Mouse (Mus musculus): ENCODE data around the gene Clec11a. TPM values are rescaled to one million over a fixed set of nuclear protein-coding genes. Genes with fewer than 3 reads are reported as not detected.

Gene Clec11a
- polyA plus RNA-seq, 1 experiment from 2014 or later = 3.2 TPM

DNA sequence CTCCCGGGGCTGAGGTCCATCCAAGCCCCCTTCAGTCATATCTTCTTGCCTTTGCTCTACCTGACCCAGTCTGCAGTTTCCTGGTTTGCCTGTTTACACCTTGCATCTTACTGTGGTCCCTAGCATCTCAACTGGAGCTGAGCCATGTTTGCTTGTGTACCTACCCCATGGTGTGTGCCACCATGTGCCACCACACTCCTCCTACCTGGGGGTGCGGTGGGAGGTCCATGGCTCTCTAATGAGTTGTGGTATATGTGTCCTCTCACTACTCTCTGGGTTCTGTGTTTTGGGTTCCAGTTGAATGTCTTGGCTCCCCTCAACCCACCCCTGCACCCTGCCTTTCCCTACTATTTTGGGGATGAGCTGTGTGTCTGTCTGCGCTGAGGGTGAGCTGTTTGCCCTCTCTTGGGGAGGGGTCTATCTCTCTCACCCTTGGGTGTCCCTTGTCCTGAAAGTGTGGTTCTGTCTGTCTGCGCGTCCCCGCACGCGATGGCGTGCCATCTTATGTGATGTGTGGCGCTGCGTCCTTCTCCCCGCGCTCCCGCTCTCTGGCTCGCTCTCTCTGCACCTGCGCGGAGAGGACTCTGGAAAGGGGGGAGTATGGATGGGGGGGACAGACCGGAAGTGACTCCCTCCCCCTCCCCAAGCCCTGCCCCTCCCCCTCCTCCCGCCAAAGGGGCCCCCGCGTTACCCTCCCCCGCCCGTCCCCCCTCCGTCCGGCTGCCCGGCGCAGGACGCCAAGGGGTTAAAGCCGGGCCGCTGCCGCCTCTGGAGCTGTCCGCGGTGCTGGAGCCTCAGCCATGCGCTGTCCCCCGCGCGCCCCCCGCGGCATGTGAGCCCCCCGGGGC is 28.6 kb upstream of the Clec11a start:
- peak overlapping the region; percentile 46 for H3K4me3 ChIP-seq (ENCODE audit: low read depth, low read length)
- DNase-seq (ENCODE audit: low spot score) = peak; percentile 84
- peak; percentile 56; the same call in 1 of the 2 replicates for ATAC-seq (replicated peaks; ENCODE audit: low FRiP score)
- H3K4me1 ChIP-seq (replicated peaks; ENCODE audit: control insufficient read depth, insufficient read depth, low read length) = peaks cover 6% of the 10 kb centered on the region
- peaks cover 43% of the 10 kb centered on the region for H3K27me3 ChIP-seq (ENCODE audit: control insufficient read depth, insufficient read depth, low read length)
- H3K9ac ChIP-seq (ENCODE audit: low read length) = peak overlapping the region; percentile 39
- 4% methylated on average over 21 of the region's 40 CpGs for WGBS
- no peaks in the 10 kb centered on the region for H3K36me3 ChIP-seq (ENCODE audit: control insufficient read depth, insufficient read depth, low read length)
- no peaks in the 10 kb centered on the region for H3K9me3 ChIP-seq (ENCODE audit: control insufficient read depth, low read length)
- peak overlapping the region; percentile 80 for H3K4me2 ChIP-seq (ENCODE audit: low read depth, low read length, severe bottlenecking)
- H3K27ac ChIP-seq (ENCODE audit: low read depth, low read length) = no peak overlapping the region

DNA sequence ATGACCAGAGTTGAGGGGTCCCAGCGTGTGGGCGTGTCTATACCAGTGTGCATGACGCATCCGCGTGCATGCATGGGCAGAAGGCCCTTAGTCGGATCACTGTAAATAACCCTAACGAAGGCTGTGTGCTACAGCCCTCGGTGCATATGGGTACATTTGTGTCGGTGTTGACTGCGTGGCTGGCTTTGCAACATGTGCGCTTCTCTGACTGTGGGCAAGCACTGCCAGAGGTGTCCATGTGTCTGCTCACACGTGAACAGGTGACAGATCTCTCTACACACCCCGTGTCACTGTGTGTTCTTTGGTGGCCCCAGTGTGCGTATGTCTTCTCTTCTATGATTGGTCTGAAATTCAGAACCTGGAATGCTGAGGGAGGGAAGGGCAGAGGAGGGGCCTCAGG is 27.4 kb upstream of the Clec11a start:
- peaks cover 6% of the 10 kb centered on the region for H3K4me1 ChIP-seq (replicated peaks; ENCODE audit: control insufficient read depth, insufficient read depth, low read length)
- H3K4me3 ChIP-seq (ENCODE audit: low read depth, low read length) = no peak overlapping the region
- H3K27me3 ChIP-seq (ENCODE audit: control insufficient read depth, insufficient read depth, low read length) = peaks cover 40% of the 10 kb centered on the region
- no peak overlapping the region for H3K4me2 ChIP-seq (ENCODE audit: low read depth, low read length, severe bottlenecking)
- WGBS = 77% methylated on average over 14 of the region's 14 CpGs
- H3K9me3 ChIP-seq (ENCODE audit: control insufficient read depth, low read length) = no peaks in the 10 kb centered on the region
- no peak for ATAC-seq (replicated peaks; ENCODE audit: low FRiP score)
- H3K27ac ChIP-seq (ENCODE audit: low read depth, low read length) = no peak overlapping the region
- no peaks in the 10 kb centered on the region for H3K36me3 ChIP-seq (ENCODE audit: control insufficient read depth, insufficient read depth, low read length)
- no peak overlapping the region for H3K9ac ChIP-seq (ENCODE audit: low read length)
- no peak for DNase-seq (ENCODE audit: low spot score)

DNA sequence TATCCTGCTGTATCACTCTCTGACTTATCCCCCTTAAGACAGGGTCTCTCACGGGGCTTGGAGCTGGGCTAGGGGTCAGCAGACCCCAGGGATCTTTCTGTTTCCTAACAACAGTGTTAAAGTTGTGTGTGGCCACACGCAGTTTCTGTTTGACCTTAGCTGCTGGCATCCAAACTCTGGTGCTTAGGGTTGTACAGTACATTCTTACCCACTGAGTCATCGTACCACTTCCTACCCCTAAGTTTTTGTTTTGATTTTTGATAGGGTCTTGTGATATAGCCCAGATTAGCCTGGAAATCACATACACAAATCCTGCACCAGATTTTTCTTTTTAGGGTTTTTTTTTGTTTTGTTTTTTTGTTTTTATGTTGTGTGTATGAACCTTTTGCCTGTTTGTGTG is 25.6 kb upstream of the Clec11a start:
- H3K9ac ChIP-seq (ENCODE audit: low read length) = no peak overlapping the region
- H3K4me1 ChIP-seq (replicated peaks; ENCODE audit: control insufficient read depth, insufficient read depth, low read length) = peaks cover 6% of the 10 kb centered on the region
- no peak for DNase-seq (ENCODE audit: low spot score)
- H3K4me3 ChIP-seq (ENCODE audit: low read depth, low read length) = no peak overlapping the region
- ATAC-seq (replicated peaks; ENCODE audit: low FRiP score) = no peak
- no peak overlapping the region for H3K4me2 ChIP-seq (ENCODE audit: low read depth, low read length, severe bottlenecking)
- no peaks in the 10 kb centered on the region for H3K9me3 ChIP-seq (ENCODE audit: control insufficient read depth, low read length)
- no peak overlapping the region for H3K27ac ChIP-seq (ENCODE audit: low read depth, low read length)
- H3K36me3 ChIP-seq (ENCODE audit: control insufficient read depth, insufficient read depth, low read length) = no peaks in the 10 kb centered on the region
- 74% methylated on average over 3 of the region's 3 CpGs for WGBS
- peaks cover 29% of the 10 kb centered on the region for H3K27me3 ChIP-seq (ENCODE audit: control insufficient read depth, insufficient read depth, low read length)

DNA sequence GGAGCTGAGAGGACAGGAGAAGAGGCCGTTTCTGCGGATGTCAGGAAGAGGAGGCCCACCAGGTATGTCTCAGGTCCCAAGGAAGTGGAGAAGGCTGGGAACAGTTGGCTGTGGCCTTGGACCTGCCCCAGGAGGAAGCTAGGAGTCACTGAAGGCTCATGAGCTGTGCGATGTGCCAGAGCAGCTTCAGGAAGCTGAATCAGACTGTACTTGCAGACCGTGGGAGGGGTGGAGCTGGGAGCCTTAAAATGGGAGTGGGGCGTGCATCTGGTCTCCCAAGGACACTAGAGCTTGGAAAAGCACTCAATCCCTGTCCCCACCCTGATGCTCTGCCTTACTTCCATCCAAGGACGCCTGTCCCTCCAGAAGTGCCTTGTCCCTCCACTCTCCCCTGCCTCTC is 19.9 kb upstream of the Clec11a start:
- Histone ChIP-seq H3K4me1 (replicated peaks; ENCODE audit: control insufficient read depth, insufficient read depth, low read length) (no peaks in the 10 kb centered on the region), H3K27me3 (ENCODE audit: control insufficient read depth, insufficient read depth, low read length) (no peaks in the 10 kb centered on the region), H3K9me3 (ENCODE audit: control insufficient read depth, low read length) (no peaks in the 10 kb centered on the region), H3K36me3 (ENCODE audit: control insufficient read depth, insufficient read depth, low read length) (no peaks in the 10 kb centered on the region), H3K4me3 (ENCODE audit: low read depth, low read length) (no peak overlapping the region), H3K4me2 (ENCODE audit: low read depth, low read length, severe bottlenecking) (no peak overlapping the region), H3K9ac (ENCODE audit: low read length) (no peak overlapping the region), H3K27ac (ENCODE audit: low read depth, low read length) (no peak overlapping the region)
- ATAC-seq (replicated peaks; ENCODE audit: low FRiP score) = no peak
- 73% methylated on average over 6 of the region's 6 CpGs for WGBS
- no peak for DNase-seq (ENCODE audit: low spot score)

DNA sequence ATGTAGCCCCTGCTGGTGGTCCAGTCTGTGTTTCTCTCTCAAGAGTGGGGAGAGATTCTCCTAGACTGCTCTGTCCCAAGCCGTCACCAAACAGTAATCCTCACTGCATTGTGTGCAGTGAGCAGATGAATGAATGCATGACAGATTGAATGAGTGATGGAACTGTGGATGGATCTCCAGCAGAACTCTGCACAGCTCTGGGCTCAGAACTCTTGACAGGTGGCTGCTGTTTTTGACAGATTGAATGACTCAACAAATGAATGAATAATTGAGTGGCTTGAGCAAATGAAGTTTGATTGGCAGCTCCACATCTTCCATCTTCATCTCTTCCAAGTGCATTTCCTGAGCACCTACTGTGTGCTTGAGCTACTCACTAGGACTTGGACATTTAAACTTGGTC is 15.6 kb upstream of the Clec11a start:
- H3K27ac ChIP-seq (ENCODE audit: low read depth, low read length) = no peak overlapping the region
- DNase-seq (ENCODE audit: low spot score) (no peak), ATAC-seq (replicated peaks; ENCODE audit: low FRiP score) (no peak)
- no peak overlapping the region for H3K4me3 ChIP-seq (ENCODE audit: low read depth, low read length)
- H3K36me3 ChIP-seq (ENCODE audit: control insufficient read depth, insufficient read depth, low read length) = no peaks in the 10 kb centered on the region
- H3K4me2 ChIP-seq (ENCODE audit: low read depth, low read length, severe bottlenecking) = no peak overlapping the region
- no peak overlapping the region for H3K9ac ChIP-seq (ENCODE audit: low read length)
- no peaks in the 10 kb centered on the region for H3K9me3 ChIP-seq (ENCODE audit: control insufficient read depth, low read length)
- WGBS = 83% methylated on average over 1 of the region's 1 CpGs
- no peaks in the 10 kb centered on the region for H3K4me1 ChIP-seq (replicated peaks; ENCODE audit: control insufficient read depth, insufficient read depth, low read length)
- H3K27me3 ChIP-seq (ENCODE audit: control insufficient read depth, insufficient read depth, low read length) = no peaks in the 10 kb centered on the region

DNA sequence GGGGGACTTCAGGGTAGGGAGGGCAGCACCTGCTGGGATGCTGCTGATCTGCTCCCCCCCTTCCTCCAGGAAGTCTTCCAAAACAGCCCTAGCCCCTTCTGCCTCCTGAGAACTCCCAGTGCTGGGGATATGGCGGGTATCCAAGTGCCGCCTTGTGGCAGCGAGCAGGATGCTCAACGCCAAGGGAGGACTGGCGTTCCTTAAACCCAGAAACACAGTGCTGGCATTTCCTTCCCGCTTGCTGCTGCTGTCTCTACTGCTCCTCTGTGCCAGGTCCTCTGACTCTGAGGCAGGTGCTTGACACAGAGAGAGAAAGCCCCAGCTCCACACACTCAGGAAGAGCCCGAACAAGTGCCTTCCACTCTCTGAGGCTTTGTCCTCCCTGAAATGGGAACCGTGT is 14.2 kb upstream of the Clec11a start:
- 71% methylated on average over 8 of the region's 8 CpGs for WGBS
- H3K27ac ChIP-seq (ENCODE audit: low read depth, low read length) = no peak overlapping the region
- no peaks in the 10 kb centered on the region for H3K27me3 ChIP-seq (ENCODE audit: control insufficient read depth, insufficient read depth, low read length)
- no peak overlapping the region for H3K4me2 ChIP-seq (ENCODE audit: low read depth, low read length, severe bottlenecking)
- ATAC-seq (replicated peaks; ENCODE audit: low FRiP score) = no peak
- no peak for DNase-seq (ENCODE audit: low spot score)
- H3K4me1 ChIP-seq (replicated peaks; ENCODE audit: control insufficient read depth, insufficient read depth, low read length) = no peaks in the 10 kb centered on the region
- no peaks in the 10 kb centered on the region for H3K36me3 ChIP-seq (ENCODE audit: control insufficient read depth, insufficient read depth, low read length)
- no peaks in the 10 kb centered on the region for H3K9me3 ChIP-seq (ENCODE audit: control insufficient read depth, low read length)
- H3K9ac ChIP-seq (ENCODE audit: low read length) = no peak overlapping the region
- H3K4me3 ChIP-seq (ENCODE audit: low read depth, low read length) = no peak overlapping the region

DNA sequence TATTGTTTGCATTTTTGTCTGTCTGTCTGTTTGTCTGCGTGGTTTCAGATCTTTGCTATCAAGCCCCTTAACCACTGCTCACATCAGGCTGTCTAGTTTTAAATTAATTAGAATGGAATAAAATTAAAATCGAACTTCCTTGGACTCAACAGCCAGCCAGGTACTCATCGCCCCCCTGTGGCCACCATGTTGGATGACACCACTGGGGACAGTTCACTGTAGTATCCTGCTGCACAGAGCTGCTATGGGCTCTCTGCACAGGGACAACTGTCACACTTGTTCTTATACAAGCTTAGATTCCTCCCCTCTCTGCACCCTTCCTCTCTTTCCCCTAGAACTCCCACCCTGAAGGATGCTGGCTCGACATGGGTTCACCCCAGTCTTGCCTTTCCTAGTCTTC is 11.2 kb upstream of the Clec11a start:
- Histone ChIP-seq H3K9me3 (ENCODE audit: control insufficient read depth, low read length) (no peaks in the 10 kb centered on the region), H3K4me2 (ENCODE audit: low read depth, low read length, severe bottlenecking) (no peak overlapping the region), H3K27ac (ENCODE audit: low read depth, low read length) (no peak overlapping the region), H3K4me3 (ENCODE audit: low read depth, low read length) (no peak overlapping the region), H3K9ac (ENCODE audit: low read length) (no peak overlapping the region), H3K27me3 (ENCODE audit: control insufficient read depth, insufficient read depth, low read length) (no peaks in the 10 kb centered on the region), H3K4me1 (replicated peaks; ENCODE audit: control insufficient read depth, insufficient read depth, low read length) (no peaks in the 10 kb centered on the region), H3K36me3 (ENCODE audit: control insufficient read depth, insufficient read depth, low read length) (no peaks in the 10 kb centered on the region)
- ATAC-seq (replicated peaks; ENCODE audit: low FRiP score) = 0 out of 2 replicates have a peak, but pooled peaks have one; percentile 46
- 42% methylated on average over 4 of the region's 4 CpGs for WGBS
- no peak for DNase-seq (ENCODE audit: low spot score)

DNA sequence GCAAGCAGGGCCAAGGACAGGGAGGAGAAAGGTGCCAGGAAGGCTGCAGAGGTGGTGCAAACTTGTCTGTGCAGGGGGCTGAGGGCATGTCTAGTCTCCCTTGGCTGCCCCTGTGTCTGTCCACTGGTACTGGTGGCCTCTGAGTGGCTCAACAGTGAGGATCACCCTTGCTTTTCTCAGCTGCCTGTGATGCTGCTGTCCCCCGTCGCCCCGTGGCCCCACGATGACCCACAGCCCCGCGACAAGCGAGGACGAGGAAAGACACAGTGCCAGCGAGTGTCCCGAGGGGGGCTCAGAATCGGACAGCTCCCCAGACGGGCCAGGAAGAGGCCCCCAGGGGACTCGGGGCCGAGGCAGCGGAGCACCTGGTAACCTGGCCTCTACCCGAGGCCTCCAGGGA is 5.8 kb upstream of the Clec11a start:
- Histone ChIP-seq H3K27ac (ENCODE audit: low read depth, low read length) (no peak overlapping the region), H3K27me3 (ENCODE audit: control insufficient read depth, insufficient read depth, low read length) (peaks cover 2% of the 10 kb centered on the region), H3K4me2 (ENCODE audit: low read depth, low read length, severe bottlenecking) (no peak overlapping the region), H3K4me1 (replicated peaks; ENCODE audit: control insufficient read depth, insufficient read depth, low read length) (peaks cover 13% of the 10 kb centered on the region), H3K36me3 (ENCODE audit: control insufficient read depth, insufficient read depth, low read length) (no peaks in the 10 kb centered on the region), H3K9ac (ENCODE audit: low read length) (no peak overlapping the region), H3K9me3 (ENCODE audit: control insufficient read depth, low read length) (no peaks in the 10 kb centered on the region), H3K4me3 (ENCODE audit: low read depth, low read length) (no peak overlapping the region)
- WGBS = 74% methylated on average over 16 of the region's 16 CpGs
- DNase-seq (ENCODE audit: low spot score) (peak; percentile 53), ATAC-seq (replicated peaks; ENCODE audit: low FRiP score) (no peak)

All from forebrain, embryonic 11.5 days (tissue).